Mouse (Mus musculus) thymus, postnatal 14 days (tissue): ENCODE data around the gene Ipmk.

Experiments
- DNase-seq: peaks from one replicate; pipeline ENCODE4 v3.0.0; 2021

Ipmk gene

DNA sequence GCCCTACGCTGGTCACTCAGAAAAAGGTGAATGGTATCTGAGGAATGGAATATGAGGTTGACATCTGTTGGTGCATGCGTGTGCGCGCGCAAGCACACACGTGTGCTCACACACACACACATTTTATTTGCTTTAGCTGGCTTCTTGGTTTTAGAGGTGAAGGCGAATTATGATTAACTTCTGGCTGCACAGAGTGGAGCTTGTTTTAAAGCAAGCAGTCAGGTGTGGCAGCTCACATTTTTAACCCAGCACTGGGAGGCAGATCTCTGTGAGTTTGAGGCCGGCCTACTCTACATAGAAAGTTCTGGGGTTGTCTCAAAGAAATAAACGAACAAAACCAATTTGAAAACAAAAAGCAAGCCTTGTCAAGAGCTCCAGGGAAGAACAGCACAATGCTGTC, 6.3 kb upstream of the Ipmk start:
- DNase-seq = no peak

DNA sequence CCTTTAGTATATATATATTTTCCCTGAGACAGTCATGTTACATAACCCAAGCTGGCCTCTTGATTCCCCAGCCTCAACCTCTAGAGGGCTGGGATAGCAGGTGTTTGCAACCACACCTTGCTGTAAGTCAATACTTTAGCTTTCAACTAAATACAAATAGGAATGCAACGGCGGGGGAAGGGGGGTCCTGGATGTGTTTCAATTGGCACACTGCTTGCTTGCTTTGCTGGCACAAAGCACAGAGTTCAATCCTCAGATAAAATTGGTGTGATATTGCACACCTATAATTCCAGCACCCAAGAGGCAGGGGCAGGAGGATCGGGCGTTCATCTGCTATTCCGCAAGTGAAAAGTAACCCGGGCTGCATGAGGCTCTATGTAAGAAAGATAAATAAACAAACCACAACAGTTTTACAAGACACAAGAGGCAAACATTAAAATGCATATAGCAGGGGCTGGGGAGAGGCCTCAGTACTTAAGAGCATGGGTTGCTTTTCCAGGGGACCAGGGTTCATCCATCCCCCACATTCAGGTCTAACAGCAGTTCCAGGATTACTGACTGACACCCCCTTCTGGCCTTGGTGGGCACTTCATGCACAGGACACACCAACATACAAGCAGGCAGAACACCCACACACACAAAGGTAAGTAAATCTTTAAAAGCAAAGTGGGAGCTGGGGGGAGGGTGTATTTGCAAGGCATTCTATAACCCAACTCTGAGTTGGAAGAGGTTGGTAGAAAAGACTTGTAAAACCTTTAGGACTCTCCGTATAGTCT, 5.3 kb upstream of the Ipmk start:
- peak; percentile 40 for DNase-seq

DNA sequence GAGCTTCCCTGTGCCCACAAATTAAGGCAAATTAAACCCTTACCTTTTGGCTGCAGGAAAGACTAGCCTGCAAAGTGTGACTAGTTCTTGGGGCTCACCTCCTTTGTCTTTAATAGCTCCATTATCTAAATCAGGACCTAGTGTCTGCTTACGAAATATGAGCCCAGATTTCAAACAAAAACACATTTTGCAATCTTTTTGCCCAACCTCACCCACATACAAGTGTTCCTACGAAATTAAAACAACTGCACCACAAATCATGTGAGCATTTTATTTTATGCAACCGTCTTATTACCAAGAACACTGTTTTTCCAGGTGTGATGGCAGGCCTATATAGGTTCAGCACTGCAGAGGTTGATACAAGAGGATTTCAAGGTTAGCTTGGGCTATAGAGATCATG, 4.4 kb upstream of the Ipmk start:
- no peak for DNase-seq

DNA sequence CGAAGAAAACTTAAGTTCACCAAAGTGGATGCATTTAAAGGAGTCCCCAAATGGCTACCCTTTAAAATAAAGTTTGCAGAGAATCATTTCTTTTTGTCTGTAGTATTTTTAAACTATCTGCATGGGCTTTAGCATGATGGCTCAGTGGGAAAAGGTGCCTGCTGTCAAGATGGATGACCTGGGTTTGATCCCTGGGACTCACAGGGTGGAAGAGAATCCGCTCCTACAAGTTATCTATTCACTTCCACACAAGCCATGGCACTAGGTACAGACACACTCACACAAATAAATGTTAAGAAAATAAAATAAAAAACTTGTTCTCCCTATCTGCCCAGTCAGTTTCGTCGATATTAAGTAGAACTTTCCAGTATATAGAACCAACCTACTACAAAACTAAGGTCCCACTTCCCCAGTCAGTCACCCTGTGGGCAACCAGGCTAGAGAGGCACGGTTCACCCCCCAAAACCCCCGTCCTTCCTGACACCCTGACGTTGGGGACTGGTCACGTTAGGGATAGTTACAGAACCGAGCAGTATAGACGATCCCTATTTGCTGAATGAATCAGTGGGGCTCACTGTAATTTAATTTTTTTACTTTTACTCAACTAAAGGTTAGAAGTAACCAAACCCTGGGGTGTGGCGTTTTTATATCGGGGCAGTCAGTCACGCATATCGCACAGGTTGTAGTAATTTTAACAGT, 3.8 kb upstream of the Ipmk start:
- peak; percentile 12 for DNase-seq

DNA sequence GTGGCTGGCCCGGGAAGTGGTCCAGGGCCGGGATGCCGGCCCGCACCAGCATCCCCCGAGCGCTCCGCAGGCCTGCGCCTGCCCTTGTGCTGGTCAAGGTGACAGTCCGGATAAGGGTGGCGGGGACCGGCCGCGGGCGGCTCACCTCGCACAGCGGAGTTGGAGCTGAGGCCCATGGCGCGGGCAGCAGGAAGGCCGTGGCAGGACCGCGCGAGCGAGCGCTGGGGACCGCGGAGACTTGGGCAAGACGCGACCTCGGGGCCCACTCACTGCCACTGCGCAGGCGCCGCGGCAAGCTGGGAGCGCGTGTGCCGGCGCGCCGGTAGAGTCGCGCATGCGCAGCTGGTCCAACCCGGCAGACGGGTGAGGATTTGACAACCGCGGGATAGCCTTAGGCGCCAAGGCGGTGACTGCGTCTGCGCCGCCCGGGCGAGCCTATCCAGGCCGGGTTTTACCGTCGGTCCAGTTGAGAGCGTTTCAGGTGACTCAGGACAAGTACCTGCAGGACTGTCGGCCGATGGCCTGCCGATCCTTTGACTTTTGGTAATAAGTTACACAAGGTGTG, 2.9 kb upstream of the Ipmk start, which contains the start of gene Cisd1:
TSS of gene Cisd1 (minus strand) at position 376 of the 565 bp plus-strand sequence.
- DNase-seq = peak; percentile 94

DNA sequence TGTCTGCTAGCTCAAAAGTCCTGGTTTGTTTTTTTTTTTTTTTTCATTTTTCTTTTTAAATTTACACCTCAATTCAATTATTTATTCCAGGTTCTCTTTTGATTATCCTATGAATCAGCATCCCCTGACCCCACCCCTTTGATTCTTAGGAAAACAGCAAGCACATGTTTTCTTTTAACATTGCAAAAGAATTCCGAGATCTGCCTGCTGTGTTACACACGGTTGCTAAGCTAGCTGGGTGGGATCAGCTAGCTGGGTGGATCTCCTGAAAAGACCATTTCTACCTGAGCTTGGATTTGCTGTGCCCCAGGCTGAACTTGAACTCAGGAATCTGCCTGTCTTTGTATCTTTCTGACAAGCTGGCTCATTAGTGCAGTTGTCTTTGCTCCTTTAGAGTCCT, 1.5 kb upstream of the Ipmk start:
- no peak for DNase-seq

DNA sequence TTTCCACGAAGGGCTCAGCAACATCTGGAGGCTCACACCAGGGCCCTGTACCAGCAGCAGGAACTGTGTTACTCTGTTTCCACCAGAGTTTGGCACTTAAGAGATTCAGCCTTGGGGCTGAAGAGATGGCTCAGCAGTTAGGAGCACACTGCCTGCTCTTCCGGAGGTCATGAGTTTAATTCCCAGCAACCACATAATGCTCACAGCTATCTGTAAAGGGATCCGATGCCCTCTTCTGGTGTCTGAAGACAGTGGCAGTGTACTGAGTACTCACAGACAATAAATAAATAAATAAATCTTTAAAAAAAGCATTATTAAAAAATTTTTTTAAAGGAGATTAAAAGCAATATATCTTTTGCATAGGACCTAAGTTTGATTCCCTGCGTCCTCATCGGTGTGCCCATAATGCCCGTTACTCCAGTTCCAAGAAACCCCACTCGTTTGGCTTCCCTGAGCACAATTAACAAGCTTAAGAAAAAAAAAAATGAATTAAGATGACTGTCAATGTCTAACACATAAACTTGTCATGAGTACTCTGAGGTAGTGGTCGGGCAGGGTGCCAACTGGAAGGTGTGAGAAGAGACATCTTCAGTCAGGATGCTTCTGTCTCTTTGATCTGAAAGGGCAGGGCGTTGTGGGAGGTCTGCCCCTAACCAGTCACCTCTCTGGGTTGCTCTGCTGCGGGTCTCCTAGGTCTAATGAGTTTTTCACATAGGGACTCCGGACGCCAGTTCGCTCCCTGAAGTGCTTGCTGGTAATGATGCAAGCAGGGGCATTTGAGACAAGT, 648 bp upstream of the Ipmk start:
- no peak for DNase-seq

DNA sequence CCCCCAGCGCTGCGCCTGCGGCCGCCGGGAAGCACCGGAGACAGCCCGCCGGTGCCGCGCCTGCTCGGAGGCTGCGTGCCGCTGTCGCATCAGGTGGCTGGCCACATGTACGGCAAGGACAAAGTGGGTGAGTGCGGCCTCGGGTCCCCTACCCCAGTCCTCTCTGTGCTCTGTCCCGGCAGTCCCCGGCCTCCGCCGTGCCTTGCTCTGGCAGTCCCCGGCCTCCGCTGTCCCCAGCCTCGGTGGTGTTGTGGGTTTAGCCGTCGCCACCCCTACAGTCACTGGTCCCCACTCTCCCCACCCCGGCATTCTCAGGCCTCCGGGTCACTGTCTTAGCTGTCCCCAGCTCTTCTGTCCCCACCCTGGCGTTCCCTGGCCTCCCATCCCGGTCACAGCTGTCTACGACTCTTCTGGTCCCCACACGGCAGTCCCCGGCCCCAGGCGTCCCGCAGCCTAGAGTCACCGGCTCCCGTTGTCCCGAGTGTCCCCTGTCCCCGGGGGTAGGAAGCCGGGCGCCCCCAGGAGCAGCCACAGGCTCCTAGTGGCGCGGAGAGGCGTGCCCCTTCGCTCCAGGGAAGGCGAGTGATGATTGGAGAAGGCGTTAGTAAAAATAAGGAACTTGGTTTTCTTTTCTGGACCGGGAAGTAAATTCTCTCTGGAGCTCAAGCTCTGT, 537 bp downstream of the Ipmk start:
- no peak for DNase-seq

DNA sequence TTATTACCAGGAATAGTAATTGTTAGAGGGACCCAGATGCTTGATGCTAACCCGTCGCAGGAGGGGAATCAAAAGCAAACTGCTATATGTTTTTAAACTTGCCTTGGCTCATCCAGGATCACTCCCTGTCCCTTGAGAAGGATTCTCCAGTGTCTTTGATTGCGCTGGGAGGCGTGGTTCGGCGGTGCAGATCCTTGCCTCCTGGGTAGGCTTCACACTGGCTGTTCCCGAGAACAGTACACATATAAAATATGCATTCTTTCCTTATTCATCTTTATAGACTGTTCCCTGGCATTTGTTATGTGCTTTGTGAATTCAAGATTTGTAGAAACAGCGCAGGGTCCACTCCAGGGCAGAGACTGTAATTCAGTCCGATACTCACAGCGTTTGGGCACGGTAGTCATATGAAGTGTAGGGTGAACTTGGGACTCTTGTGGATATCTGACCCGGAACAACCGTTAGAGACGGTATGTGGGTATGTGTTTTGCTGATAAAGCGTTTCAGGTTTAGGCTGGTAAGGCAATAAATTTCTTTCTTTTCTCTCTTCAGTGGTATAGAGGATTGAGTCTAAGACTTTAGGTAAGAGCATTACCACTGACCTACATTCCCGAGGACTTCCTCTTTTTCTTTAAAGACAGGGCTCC, 1.2 kb downstream of the Ipmk start:
- DNase-seq = peak; percentile 8

DNA sequence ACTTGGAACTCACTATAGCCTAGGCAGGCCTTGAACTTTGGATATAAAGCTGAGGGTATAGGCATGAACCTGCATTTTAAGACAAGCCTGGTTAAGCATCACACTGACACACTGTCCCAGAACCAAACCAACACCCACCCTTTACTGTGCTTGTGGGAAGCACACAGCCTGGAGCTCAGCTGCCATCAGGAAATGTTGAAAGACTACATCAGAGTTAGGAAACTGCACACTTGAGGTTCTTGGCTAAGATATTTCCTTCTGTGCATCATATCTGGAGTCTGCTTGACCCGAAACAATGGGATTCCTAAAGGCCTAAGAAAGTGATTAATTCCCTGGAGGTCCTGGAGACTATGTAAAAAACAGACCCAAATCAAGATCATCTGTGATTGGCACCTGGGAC, 1.7 kb downstream of the Ipmk start:
- DNase-seq = no peak

DNA sequence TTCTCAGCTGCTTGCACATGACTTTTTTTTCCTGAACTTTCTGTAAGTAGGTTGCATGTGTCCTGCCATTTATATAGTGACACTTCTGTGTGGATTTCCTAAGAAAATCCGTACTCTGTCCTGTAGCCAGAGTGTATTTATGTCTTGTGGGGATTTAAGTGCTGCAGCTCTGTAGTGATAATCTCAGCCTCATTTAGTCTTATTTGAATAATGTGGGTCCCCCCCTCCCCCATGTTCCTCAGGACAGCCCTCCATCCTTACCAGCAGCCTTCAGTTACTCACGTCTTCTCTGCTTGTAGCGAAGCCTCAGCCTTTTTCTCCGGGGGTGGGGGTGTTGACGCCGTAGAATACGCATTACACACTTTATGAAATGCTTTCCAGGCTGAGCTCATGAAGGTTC, 3.7 kb downstream of the Ipmk start:
- no peak for DNase-seq

DNA sequence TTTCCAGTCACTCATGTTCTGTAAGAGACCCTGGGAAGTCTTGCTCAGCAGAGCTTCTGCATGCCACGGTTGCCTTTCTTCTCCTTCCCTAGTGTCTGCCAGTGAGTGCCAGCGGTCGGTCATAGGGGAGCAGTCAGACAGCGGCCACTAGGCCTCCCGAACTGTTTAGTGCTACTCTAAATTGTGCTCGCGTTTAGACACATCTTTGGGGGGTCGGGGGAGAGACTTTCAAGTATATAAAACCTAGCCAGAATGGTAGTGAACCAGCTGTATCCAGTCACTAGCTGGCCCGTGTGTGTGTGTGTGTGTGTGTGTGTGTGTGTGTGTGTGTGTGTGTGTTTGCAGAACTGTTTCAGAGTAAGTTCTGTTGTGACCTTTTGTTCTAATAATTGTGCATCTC, 6.3 kb downstream of the Ipmk start:
- DNase-seq = no peak

DNA sequence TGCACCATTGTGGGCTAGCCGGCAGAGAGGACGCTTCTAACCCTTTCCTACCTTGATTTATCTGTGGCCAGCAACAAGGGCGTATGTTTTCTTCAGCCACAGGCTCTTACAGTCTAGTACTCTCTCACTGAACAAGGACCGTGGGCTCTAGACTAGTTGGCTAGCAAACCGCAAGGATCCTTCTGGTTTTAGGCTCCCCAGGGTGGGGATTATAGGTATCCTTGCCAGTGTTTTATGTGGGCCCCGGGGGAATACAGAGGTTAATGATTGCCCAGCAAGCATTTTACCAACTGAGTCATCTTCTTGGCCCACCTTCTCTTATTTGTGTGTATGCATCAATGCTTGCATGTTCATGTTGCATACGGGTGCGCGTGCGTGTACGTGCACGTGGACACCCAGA, 7.4 kb downstream of the Ipmk start:
- no peak for DNase-seq

DNA sequence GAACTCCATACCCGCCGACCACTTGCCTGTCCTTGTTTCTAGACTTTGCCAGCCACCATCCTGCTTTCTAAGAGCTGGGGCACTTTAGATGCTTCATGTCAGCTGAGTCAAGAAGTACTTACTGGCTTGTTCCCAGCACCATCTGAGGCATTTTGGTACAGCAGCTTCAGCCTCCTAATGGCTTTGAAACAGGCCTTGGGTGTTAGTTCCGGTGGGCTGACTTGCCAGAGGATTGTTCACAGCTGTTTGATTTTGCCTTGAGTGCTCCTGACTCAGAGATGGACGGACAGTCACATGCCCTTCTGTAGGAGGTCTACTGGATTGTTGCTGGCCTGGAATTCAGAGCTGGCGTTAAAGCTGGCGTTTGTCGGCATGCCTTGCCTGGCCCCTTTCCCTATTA, 13.5 kb downstream of the Ipmk start:
- no peak for DNase-seq

DNA sequence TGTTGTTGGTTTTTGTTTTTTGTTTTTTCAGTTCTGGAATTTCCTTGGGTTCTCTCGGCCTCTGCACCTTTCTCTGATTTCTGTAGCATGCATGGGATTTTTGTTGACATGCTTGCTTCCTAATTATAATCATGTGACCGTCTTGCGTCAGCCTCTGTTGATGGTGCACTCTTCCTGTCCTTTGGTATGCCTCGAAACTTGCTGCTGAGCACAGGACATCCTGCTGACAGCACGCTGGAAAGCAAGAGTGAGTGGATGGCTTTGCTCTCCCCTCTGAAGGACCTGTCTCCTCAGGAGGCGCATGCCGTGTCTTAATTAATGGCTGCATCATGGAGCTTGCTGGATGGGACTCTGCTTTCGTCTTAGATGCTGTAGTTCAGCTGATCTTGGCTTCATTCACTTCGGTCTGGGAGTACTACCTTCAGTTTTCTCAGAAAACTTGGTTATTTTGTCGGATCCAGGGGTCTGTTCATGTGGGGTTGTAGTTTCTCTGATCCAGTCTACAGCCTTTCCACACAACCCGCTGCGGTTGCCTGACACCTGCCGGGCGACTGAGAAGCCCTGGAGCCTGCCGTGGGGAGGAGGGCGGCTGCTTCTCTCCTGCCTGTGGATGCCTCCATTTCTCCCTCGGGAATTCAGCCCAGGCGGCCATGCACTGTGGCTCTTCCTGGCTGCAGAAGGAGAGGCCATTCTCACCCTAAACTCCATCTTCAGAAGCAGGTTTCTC, 14.4 kb downstream of the Ipmk start:
- DNase-seq = peak; percentile 18

DNA sequence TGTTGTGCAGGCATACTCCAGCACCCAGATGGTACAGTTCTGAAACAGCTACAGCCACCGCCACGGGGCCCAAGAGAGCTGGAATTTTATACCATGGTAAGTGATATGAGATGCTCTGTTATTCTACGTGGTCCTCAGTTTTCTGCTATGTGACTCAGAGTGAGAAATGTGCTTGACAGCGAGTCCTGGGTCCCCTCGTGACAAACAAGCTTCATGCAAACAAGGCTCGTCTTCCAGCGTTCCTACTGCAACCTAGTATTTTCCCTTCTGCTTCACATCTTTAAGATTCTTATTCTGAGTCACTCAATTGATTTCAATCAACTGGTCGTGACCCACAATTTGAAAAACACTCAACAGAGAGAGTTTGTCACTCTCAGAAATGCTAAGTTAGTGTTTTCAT, 15.9 kb downstream of the Ipmk start:
- no peak for DNase-seq

DNA sequence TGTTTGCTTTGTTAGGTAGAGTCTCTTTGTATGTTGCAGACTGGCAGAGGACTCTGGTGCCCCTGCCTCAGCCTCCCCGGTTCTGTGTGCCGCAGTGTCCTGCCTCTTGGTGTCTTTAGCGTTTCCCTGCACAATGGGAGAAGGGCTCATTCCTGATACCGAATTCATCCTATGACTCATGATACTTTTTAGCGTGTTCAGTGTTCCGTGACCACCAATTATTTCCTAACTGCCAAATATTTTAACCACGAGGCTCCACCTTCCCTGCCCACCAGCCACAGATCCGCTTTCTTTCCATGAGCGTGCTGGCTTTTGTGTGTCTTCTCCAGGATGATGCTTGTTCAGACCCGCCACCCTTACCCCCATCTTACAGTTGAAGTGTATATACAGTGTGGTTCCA, 16.3 kb downstream of the Ipmk start:
- DNase-seq = no peak

DNA sequence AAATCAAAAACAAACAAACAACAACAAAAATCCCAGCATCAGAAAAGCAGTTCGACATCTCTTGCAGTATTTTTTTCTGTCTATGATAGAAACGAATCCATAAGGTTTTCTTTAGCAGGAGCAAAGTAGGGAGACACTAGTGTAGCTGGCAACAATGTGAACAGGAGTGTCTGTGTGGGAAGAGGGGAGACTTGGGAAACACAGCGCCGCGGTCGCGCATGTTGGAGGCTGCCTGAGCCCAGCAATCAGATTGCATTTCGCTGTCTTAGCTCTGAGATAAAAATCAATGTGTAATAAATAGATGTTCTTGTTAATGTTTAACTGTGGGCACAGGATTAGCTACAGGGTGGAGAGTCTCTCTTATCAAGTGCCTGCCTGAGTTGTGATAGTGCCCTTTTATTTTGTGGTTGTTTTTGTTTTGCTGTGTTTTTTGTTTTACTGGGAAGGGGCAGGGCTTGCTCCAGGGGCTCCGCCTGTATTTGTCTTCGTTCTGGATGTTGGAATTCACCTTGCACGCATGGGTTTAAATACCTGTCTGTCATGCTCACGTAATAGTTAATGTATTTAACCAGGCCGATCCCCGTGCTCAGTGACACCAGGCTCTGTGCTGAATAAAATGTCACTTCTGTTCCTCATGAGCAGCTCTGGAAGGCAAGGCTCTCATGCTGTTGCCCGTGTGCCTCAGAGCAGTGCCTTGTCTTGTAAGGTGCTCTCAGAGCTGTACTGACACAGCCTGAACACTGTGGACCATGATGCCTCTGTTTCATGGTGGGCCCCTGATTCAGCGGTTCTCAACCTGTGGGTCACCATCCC, 20.8 kb downstream of the Ipmk start:
- no peak for DNase-seq

DNA sequence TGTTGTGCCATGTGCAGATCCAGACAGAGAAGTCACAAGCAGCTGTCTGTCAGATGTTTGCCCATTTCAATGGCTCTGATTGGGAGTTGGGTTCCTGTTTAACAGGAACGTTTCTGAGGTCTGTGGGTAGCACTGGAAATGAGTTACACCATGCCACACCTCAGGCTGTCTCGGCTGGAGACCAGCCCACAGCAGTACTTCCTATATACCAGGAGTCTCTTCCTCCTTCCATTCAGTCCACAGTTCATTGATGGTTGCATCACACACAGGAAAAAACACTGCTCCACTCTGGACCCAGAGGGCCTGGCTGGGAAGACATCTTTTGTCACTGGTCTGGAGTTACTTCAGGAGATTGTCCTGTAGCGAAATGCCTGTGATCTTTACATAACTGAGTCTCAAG, 21.9 kb downstream of the Ipmk start:
- DNase-seq = no peak

DNA sequence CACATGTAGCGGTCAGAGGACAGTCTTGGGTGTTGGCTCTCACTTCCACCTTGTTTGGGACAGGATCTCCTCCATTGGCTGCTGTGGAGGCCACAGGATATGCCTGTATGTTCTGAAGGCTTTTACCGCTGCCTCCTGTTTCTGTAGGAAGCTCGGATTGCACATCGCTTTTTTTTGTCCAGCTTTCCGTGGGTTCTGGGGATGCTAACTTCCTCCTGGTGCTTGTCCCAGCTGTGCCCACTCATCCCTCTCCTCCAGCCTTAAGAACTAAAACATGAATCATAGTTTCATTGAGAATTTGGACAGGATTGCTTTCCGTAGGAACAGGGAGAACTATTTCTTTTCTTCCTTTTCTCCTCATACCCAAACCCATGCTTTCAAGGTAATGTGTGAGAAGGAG, 24.3 kb downstream of the Ipmk start:
- DNase-seq = no peak

DNA sequence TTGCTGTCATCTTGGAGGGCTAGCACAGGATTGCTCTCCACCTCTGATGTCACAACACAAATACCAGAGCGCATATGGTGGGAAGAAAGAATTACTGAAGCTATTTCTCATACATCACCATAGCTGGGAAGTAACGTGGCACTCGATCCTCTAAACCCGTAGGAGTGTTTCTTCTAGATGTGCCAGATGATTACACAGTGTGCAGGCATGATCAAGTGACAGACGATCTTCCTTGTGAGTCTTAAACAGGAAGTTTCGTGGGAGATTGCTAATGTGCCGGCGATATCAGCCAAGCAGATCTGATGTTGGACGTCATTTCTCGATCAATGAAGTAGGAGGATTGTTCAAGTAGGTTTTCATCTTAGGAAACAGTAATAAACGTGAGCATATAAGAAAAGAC, 26.1 kb downstream of the Ipmk start:
- no peak for DNase-seq
